Mouse (Mus musculus) midbrain, embryonic 12.5 days (tissue): ENCODE results near the gene Supt3. TPM values are rescaled to one million over a fixed set of nuclear protein-coding genes. Genes with fewer than 3 reads are reported as not detected.

Experiments used
- ATAC-seq: fragments of 200-750 bp; cut with Nextera tagmentation; 2 replicates; pipeline ENCODE4 v1.8.0; 2017; ENCODE audit warnings: low read depth, moderate TSS enrichment, moderate library complexity; ENCODE audit not compliant: low FRiP score
- H3K27ac ChIP-seq: fragments of 300-500 bp; sonication (generic); replicated peaks from 2 replicates; pipeline ENCODE4 v1.5.1; 2016; ENCODE audit warnings: mild to moderate bottlenecking
- H3K27me3 ChIP-seq: fragments of 300-500 bp; sonication (generic); 2 replicates; pipeline ENCODE4 v1.6.1; 2016; ENCODE audit warnings: mild to moderate bottlenecking
- H3K36me3 ChIP-seq: fragments of 300-500 bp; sonication (generic); 2 replicates; pipeline ENCODE4 v1.6.1; 2016
- H3K4me1 ChIP-seq: fragments of 300-500 bp; sonication (generic); 2 replicates; pipeline ENCODE4 v1.6.1; 2016
- H3K4me2 ChIP-seq: fragments of 300-500 bp; sonication (generic); replicated peaks from 2 replicates; pipeline ENCODE4 v1.6.1; 2016; ENCODE audit warnings: mild to moderate bottlenecking, moderate library complexity
- H3K4me3 ChIP-seq: fragments of 300-500 bp; sonication (generic); 2 replicates; pipeline ENCODE4 v1.5.1; 2016; ENCODE audit warnings: mild to moderate bottlenecking
- H3K9ac ChIP-seq: fragments of 300-500 bp; sonication (generic); replicated peaks from 2 replicates; pipeline ENCODE4 v1.6.1; 2016; ENCODE audit warnings: mild to moderate bottlenecking, moderate library complexity
- H3K9me3 ChIP-seq: fragments of 300-500 bp; sonication (generic); 2 replicates; pipeline ENCODE4 v1.6.1; 2016; ENCODE audit warnings: mild to moderate bottlenecking
- WGBS: fragments of 180-500 bp; shearing (Covaris S2); methylation state at CpG from one replicate; pipeline ENCODE4 v1.1.7; 2016; 5-methylcytosine and 5-hydroxymethylcytosine counted together
- polyA plus RNA-seq: library from polyadenylated mRNA; unstranded; fragments of >200 nt; fragmentation: Nextera tagmentation; extraction: Ambion mirVana; gene quantifications from 2 replicates; pipeline ENCODE4 v1.2.1, GENCODE M21; 2016

Supt3 gene
- polyA plus RNA-seq, 1 experiment from 2014 or later, result 25.0 TPM

- no peaks in the 10 kb centered on the region for H3K9me3 ChIP-seq
- WGBS, result 49% methylated on average over 7 of the region's 7 CpGs
- ATAC-seq, result peak; percentile 65; the same call in 1 of the 2 replicates
- H3K4me3 ChIP-seq, result no peak overlapping the region
- H3K27me3 ChIP-seq, result no peaks in the 10 kb centered on the region
- no peak overlapping the region for H3K4me2 ChIP-seq
- no peak overlapping the region for H3K9ac ChIP-seq
- no peak overlapping the region for H3K27ac ChIP-seq
- H3K4me1 ChIP-seq, result peaks cover 6% of the 10 kb centered on the region
- H3K36me3 ChIP-seq, result no peaks in the 10 kb centered on the region
Measured at GRCm38 (mm10) chr17:45068321-45068720, 291.4 kb downstream of the Supt3 start.

- H3K36me3 ChIP-seq, result no peaks in the 10 kb centered on the region
Measured at GRCm38 (mm10) chr17:45072495-45073347, 295.8 kb downstream of the Supt3 start.

GRCm38 (mm10) chr17:45073348-45073634, 296.3 kb downstream of the Supt3 start:
- Histone ChIP-seq H3K9ac (no peak overlapping the region), H3K4me3 (no peak overlapping the region), H3K36me3 (no peaks in the 10 kb centered on the region), H3K27ac (no peak overlapping the region), H3K4me2 (no peak overlapping the region), H3K4me1 (peaks cover 3% of the 10 kb centered on the region), H3K9me3 (no peaks in the 10 kb centered on the region), H3K27me3 (no peaks in the 10 kb centered on the region)
- no peak for ATAC-seq
- 92% methylated on average over 8 of the region's 8 CpGs for WGBS

More at GRCm38 (mm10) chr17:45072495-45073347, 295.8 kb downstream of the Supt3 start:
- H3K9ac ChIP-seq, result no peak overlapping the region
- ATAC-seq, result no peak
- H3K27ac ChIP-seq, result no peak overlapping the region
- peaks cover 6% of the 10 kb centered on the region for H3K4me1 ChIP-seq
- no peak overlapping the region for H3K4me2 ChIP-seq
- WGBS, result 67% methylated on average over 7 of the region's 7 CpGs
- no peaks in the 10 kb centered on the region for H3K27me3 ChIP-seq
- H3K9me3 ChIP-seq, result no peaks in the 10 kb centered on the region
- H3K4me3 ChIP-seq, result no peak overlapping the region

GRCm38 (mm10) chr17:45073779-45074178, 296.8 kb downstream of the Supt3 start:
- no peak overlapping the region for H3K9ac ChIP-seq
- no peak overlapping the region for H3K4me2 ChIP-seq
- no peaks in the 10 kb centered on the region for H3K27me3 ChIP-seq
- WGBS, result 83% methylated on average over 3 of the region's 3 CpGs
- no peak for ATAC-seq
- no peak overlapping the region for H3K4me3 ChIP-seq
- H3K4me1 ChIP-seq, result no peaks in the 10 kb centered on the region
- no peaks in the 10 kb centered on the region for H3K36me3 ChIP-seq
- H3K9me3 ChIP-seq, result no peaks in the 10 kb centered on the region
- no peak overlapping the region for H3K27ac ChIP-seq

- Histone ChIP-seq H3K36me3 (no peaks in the 10 kb centered on the region), H3K9me3 (no peaks in the 10 kb centered on the region), H3K27ac (no peak overlapping the region), H3K4me2 (no peak overlapping the region), H3K4me3 (no peak overlapping the region), H3K27me3 (no peaks in the 10 kb centered on the region), H3K9ac (no peak overlapping the region), H3K4me1 (no peaks in the 10 kb centered on the region)
- 94% methylated on average over 4 of the region's 4 CpGs for WGBS
- ATAC-seq, result no peak
Measured at GRCm38 (mm10) chr17:45076951-45077350, 300.0 kb downstream of the Supt3 start.

- no peaks in the 10 kb centered on the region for H3K9me3 ChIP-seq
- no peaks in the 10 kb centered on the region for H3K36me3 ChIP-seq
- H3K9ac ChIP-seq, result no peak overlapping the region
- ATAC-seq, result no peak
- no peak overlapping the region for H3K4me2 ChIP-seq
- H3K27me3 ChIP-seq, result no peaks in the 10 kb centered on the region
- 73% methylated on average over 14 of the region's 14 CpGs for WGBS
- no peak overlapping the region for H3K4me3 ChIP-seq
- no peaks in the 10 kb centered on the region for H3K4me1 ChIP-seq
- no peak overlapping the region for H3K27ac ChIP-seq
Measured at GRCm38 (mm10) chr17:45077921-45078640, 301.1 kb downstream of the Supt3 start.

GRCm38 (mm10) chr17:45081521-45081920, 304.6 kb downstream of the Supt3 start:
- no peaks in the 10 kb centered on the region; the same call in 1 of the 2 replicates for H3K4me1 ChIP-seq
- no peak for ATAC-seq
- no peak overlapping the region for H3K27ac ChIP-seq
- no peaks in the 10 kb centered on the region for H3K9me3 ChIP-seq
- 89% methylated on average over 8 of the region's 8 CpGs for WGBS
- H3K9ac ChIP-seq, result no peak overlapping the region
- no peaks in the 10 kb centered on the region for H3K36me3 ChIP-seq
- H3K4me3 ChIP-seq, result no peak overlapping the region
- no peaks in the 10 kb centered on the region for H3K27me3 ChIP-seq
- no peak overlapping the region for H3K4me2 ChIP-seq

- Histone ChIP-seq H3K9ac (no peak overlapping the region), H3K4me1 (no peaks in the 10 kb centered on the region; the same call in 1 of the 2 replicates), H3K4me3 (no peak overlapping the region), H3K27ac (no peak overlapping the region), H3K27me3 (no peaks in the 10 kb centered on the region), H3K9me3 (no peaks in the 10 kb centered on the region), H3K4me2 (no peak overlapping the region), H3K36me3 (no peaks in the 10 kb centered on the region)
- ATAC-seq, result no peak
- 75% methylated on average over 8 of the region's 8 CpGs for WGBS
Measured at GRCm38 (mm10) chr17:45081955-45082475, 305.1 kb downstream of the Supt3 start.

GRCm38 (mm10) chr17:45086361-45086760, 309.4 kb downstream of the Supt3 start:
- Histone ChIP-seq H3K27me3 (no peaks in the 10 kb centered on the region), H3K9ac (no peak overlapping the region), H3K4me3 (no peak overlapping the region), H3K36me3 (no peaks in the 10 kb centered on the region), H3K4me2 (no peak overlapping the region), H3K9me3 (no peaks in the 10 kb centered on the region), H3K27ac (no peak overlapping the region), H3K4me1 (no peaks in the 10 kb centered on the region; the same call in 1 of the 2 replicates)
- ATAC-seq, result no peak
- 90% methylated on average over 5 of the region's 5 CpGs for WGBS

- ATAC-seq, result no peak
- no peaks in the 10 kb centered on the region for H3K27me3 ChIP-seq
- H3K4me3 ChIP-seq, result no peak overlapping the region
- no peaks in the 10 kb centered on the region for H3K36me3 ChIP-seq
- H3K9ac ChIP-seq, result no peak overlapping the region
- H3K27ac ChIP-seq, result no peak overlapping the region
- H3K4me1 ChIP-seq, result no peaks in the 10 kb centered on the region; the same call in 1 of the 2 replicates
- no peak overlapping the region for H3K4me2 ChIP-seq
- 89% methylated on average over 5 of the region's 5 CpGs for WGBS
- H3K9me3 ChIP-seq, result no peaks in the 10 kb centered on the region
Measured at GRCm38 (mm10) chr17:45087022-45087421, 310.1 kb downstream of the Supt3 start.

GRCm38 (mm10) chr17:45101064-45101463, 324.1 kb downstream of the Supt3 start:
- no peaks in the 10 kb centered on the region for H3K36me3 ChIP-seq
- no peak for ATAC-seq
- WGBS, result 88% methylated on average over 7 of the region's 7 CpGs

GRCm38 (mm10) chr17:45115386-45115785, 338.4 kb downstream of the Supt3 start:
- Histone ChIP-seq H3K4me2 (no peak overlapping the region), H3K4me3 (no peak overlapping the region), H3K27me3 (no peaks in the 10 kb centered on the region), H3K36me3 (no peaks in the 10 kb centered on the region), H3K27ac (no peak overlapping the region), H3K4me1 (no peaks in the 10 kb centered on the region), H3K9ac (no peak overlapping the region), H3K9me3 (no peaks in the 10 kb centered on the region)
- 86% methylated on average over 3 of the region's 3 CpGs for WGBS
- no peak for ATAC-seq

More at GRCm38 (mm10) chr17:45101064-45101463, 324.1 kb downstream of the Supt3 start:
- no peaks in the 10 kb centered on the region for H3K27me3 ChIP-seq
- no peaks in the 10 kb centered on the region for H3K4me1 ChIP-seq
- H3K9me3 ChIP-seq, result no peaks in the 10 kb centered on the region
- H3K9ac ChIP-seq, result no peak overlapping the region
- no peak overlapping the region for H3K4me3 ChIP-seq
- H3K4me2 ChIP-seq, result no peak overlapping the region
- no peak overlapping the region for H3K27ac ChIP-seq
